Mouse (Mus musculus) ZHBTc4 (cell line): Measurements from ENCODE around the gene Pxk.
A peak's percentile ranks its signal among the peaks of the same experiment; 100 is the strongest.

Experiments
- DNase-seq: peaks from one replicate; pipeline ENCODE4 v3.0.0-alpha.2; 2011; ENCODE audit warnings: low read depth, low spot score

Pxk gene

GRCm38 (mm10) chr14:8102676-8103075 is 4.7 kb downstream of the Pxk start:
- DNase-seq: no peak

GRCm38 (mm10) chr14:8108047-8108446 is 10.0 kb downstream of the Pxk start:
- DNase-seq: no peak

- no peak for DNase-seq
Measured at GRCm38 (mm10) chr14:8108976-8109375, 11.0 kb downstream of the Pxk start.

GRCm38 (mm10) chr14:8111545-8111944 is 13.5 kb downstream of the Pxk start:
- no peak for DNase-seq

GRCm38 (mm10) chr14:8112036-8112435 is 14.0 kb downstream of the Pxk start:
- no peak for DNase-seq

GRCm38 (mm10) chr14:8113616-8114015 is 15.6 kb downstream of the Pxk start:
- no peak for DNase-seq

- DNase-seq: no peak
Measured at GRCm38 (mm10) chr14:8114306-8114705, 16.3 kb downstream of the Pxk start.

- DNase-seq: no peak
Measured at GRCm38 (mm10) chr14:8114756-8115155, 16.7 kb downstream of the Pxk start.

- DNase-seq: no peak
Measured at GRCm38 (mm10) chr14:8115772-8116171, 17.8 kb downstream of the Pxk start.

GRCm38 (mm10) chr14:8117371-8117770 is 19.4 kb downstream of the Pxk start:
- DNase-seq: no peak

- no peak for DNase-seq
Measured at GRCm38 (mm10) chr14:8119454-8119853, 21.4 kb downstream of the Pxk start.

- DNase-seq: no peak
Measured at GRCm38 (mm10) chr14:8119904-8120303, 21.9 kb downstream of the Pxk start.

- DNase-seq: no peak
Measured at GRCm38 (mm10) chr14:8123141-8123540, 25.1 kb downstream of the Pxk start.

GRCm38 (mm10) chr14:8123611-8124010 is 25.6 kb downstream of the Pxk start:
- peak; percentile 64 for DNase-seq

- DNase-seq: peak; percentile 50
Measured at GRCm38 (mm10) chr14:8124046-8124881, 26.3 kb downstream of the Pxk start.

- no peak for DNase-seq
Measured at GRCm38 (mm10) chr14:8127971-8128370, 30.0 kb downstream of the Pxk start.

- DNase-seq: no peak
Measured at GRCm38 (mm10) chr14:8132789-8133188, 34.8 kb downstream of the Pxk start.

- DNase-seq: no peak
Measured at GRCm38 (mm10) chr14:8134234-8134633, 36.2 kb downstream of the Pxk start.

GRCm38 (mm10) chr14:8135130-8135529 is 37.1 kb downstream of the Pxk start:
- no peak for DNase-seq

- DNase-seq: peak; percentile 60
Measured at GRCm38 (mm10) chr14:8139724-8140710, 42.0 kb downstream of the Pxk start.

- no peak for DNase-seq
Measured at GRCm38 (mm10) chr14:8141131-8141530, 43.1 kb downstream of the Pxk start.
